Mouse (Mus musculus) CH12.LX (cell line): ENCODE results near the gene Fam76b. TPM values are rescaled to one million over a fixed set of nuclear protein-coding genes. Genes with fewer than 3 reads are reported as not detected.

Source experiments
- DNase-seq: peaks from one replicate; pipeline ENCODE4 v3.0.0-alpha.2; 2013; ENCODE audit errors: extremely low read depth
- H3K27ac ChIP-seq: 2 replicates; pipeline ENCODE4 v1.5.1; 2012; ENCODE audit warnings: low read depth, mild to moderate bottlenecking, control low read depth, moderate library complexity; ENCODE audit not compliant: insufficient read depth
- H3K27me3 ChIP-seq: replicated peaks from 2 replicates; pipeline ENCODE3; 2012; ENCODE audit warnings: inconsistent platforms
- H3K36me3 ChIP-seq, 2 experiments: replicated peaks in 1 of 2; 2 replicates each; pipeline versions ENCODE3 to v1.6.1; 2012; ENCODE audit warnings: inconsistent platforms in 1 of 2, low read length in 1 of 2, mild to moderate bottlenecking in 1 of 2, mixed read lengths in 1 of 2, moderate library complexity in 1 of 2; ENCODE audit not compliant: control insufficient read depth in 1 of 2, insufficient read depth in 1 of 2
- H3K4me1 ChIP-seq, 2 experiments: 2 replicates each; pipeline ENCODE4 v1.6.1; 2012; ENCODE audit warnings: inconsistent platforms in 1 of 2, moderate library complexity in 1 of 2; ENCODE audit not compliant: insufficient read depth in 2 of 2, control insufficient read depth in 1 of 2
- H3K4me2 ChIP-seq: 2 replicates; pipeline ENCODE4 v1.6.1; 2012; ENCODE audit warnings: low read depth, mild to moderate bottlenecking, control low read depth; ENCODE audit not compliant: poor library complexity, insufficient read depth, severe bottlenecking
- H3K4me3 ChIP-seq, 3 experiments: fragments of 150-350 bp in 1 of 3; sonication (generic) in 1 of 3; replicated peaks in 1 of 3; 2 replicates each; pipeline versions ENCODE3 to v1.5.1; 2011 to 2012; ENCODE audit warnings: low read depth in 2 of 3, low read length in 2 of 3, mild to moderate bottlenecking in 2 of 3, moderate library complexity in 2 of 3, control low read depth in 1 of 3, improper control_type of control experiment in 1 of 3, inconsistent platforms in 1 of 3, mixed read lengths in 1 of 3; ENCODE audit not compliant: poor library complexity in 1 of 3
- H3K79me2 ChIP-seq: replicated peaks from 2 replicates; pipeline ENCODE4 v1.6.1; 2012; ENCODE audit warnings: mild to moderate bottlenecking, moderate library complexity; ENCODE audit not compliant: control insufficient read depth, poor library complexity, insufficient read depth, severe bottlenecking; ENCODE audit errors: extremely low read depth
- H3K9ac ChIP-seq: 2 replicates; pipeline ENCODE4 v1.6.1; 2012; ENCODE audit warnings: low read depth, mild to moderate bottlenecking, control low read depth, moderate library complexity; ENCODE audit not compliant: insufficient read depth
- H3K9me3 ChIP-seq: replicated peaks from 2 replicates; pipeline ENCODE3; 2012; ENCODE audit warnings: low read length, inconsistent platforms, mixed read lengths
- BHLHE40 ChIP-seq: IDR thresholded peaks from 2 replicates; pipeline ENCODE4 v1.6.1; 2011; ENCODE audit warnings: mild to moderate bottlenecking, low read depth, low read length, improper control_type of control experiment
- CHD1 ChIP-seq: IDR thresholded peaks from 2 replicates; pipeline ENCODE4 v1.6.1; 2012; ENCODE audit warnings: low read depth, low read length, improper control_type of control experiment, inconsistent platforms
- CTCF ChIP-seq, 2 experiments: IDR thresholded peaks in 1 of 2; conservative IDR thresholded peaks in 1 of 2; 2 replicates each; pipeline ENCODE4 v1.5.1; 2011 to 2012; ENCODE audit warnings: low read depth in 2 of 2, low read length in 2 of 2, improper control_type of control experiment in 1 of 2, inconsistent platforms in 1 of 2, mild to moderate bottlenecking in 1 of 2, moderate library complexity in 1 of 2
- GABPA ChIP-seq: IDR thresholded peaks from 2 replicates; pipeline ENCODE4 v1.6.1; 2012; ENCODE audit warnings: low read depth, low read length, improper control_type of control experiment, inconsistent platforms; ENCODE audit not compliant: insufficient replicate concordance
- HCFC1 ChIP-seq: IDR thresholded peaks from 2 replicates; pipeline ENCODE4 v1.6.1; 2012; ENCODE audit warnings: low read depth, mild to moderate bottlenecking, inconsistent platforms, low read length, improper control_type of control experiment
- IRF4 ChIP-seq: IDR thresholded peaks from 2 replicates; pipeline ENCODE4 v1.6.1; 2014; ENCODE audit warnings: low read depth, mild to moderate bottlenecking, inconsistent platforms, low read length, improper control_type of control experiment
- JUN ChIP-seq: IDR thresholded peaks from 2 replicates; pipeline ENCODE4 v1.6.1; 2011; ENCODE audit warnings: low read depth, mild to moderate bottlenecking, low read length, improper control_type of control experiment, moderate library complexity; ENCODE audit not compliant: insufficient read depth
- KAT2A ChIP-seq: IDR thresholded peaks from 2 replicates; pipeline ENCODE4 v1.6.1; 2012; ENCODE audit warnings: low read length, improper control_type of control experiment, inconsistent platforms; ENCODE audit not compliant: insufficient replicate concordance
- MAZ ChIP-seq: IDR thresholded peaks from 2 replicates; pipeline ENCODE4 v1.6.1; 2012; ENCODE audit warnings: low read depth, mild to moderate bottlenecking, inconsistent platforms, low read length, improper control_type of control experiment, moderate library complexity
- MXI1 ChIP-seq: IDR thresholded peaks from 2 replicates; pipeline ENCODE4 v1.6.1; 2011; ENCODE audit warnings: mild to moderate bottlenecking, low read depth, low read length, improper control_type of control experiment
- MYC ChIP-seq: IDR thresholded peaks from 2 replicates; pipeline ENCODE4 v1.6.1; 2011; ENCODE audit warnings: low read depth, mild to moderate bottlenecking, improper control_type of control experiment, low read length
- NELFE ChIP-seq: IDR thresholded peaks from 2 replicates; pipeline ENCODE4 v1.6.1; 2011; ENCODE audit warnings: low read depth, low read length, improper control_type of control experiment
- NRF1 ChIP-seq: IDR thresholded peaks from 2 replicates; pipeline ENCODE4 v1.6.1; 2014; ENCODE audit warnings: low read depth, mild to moderate bottlenecking, inconsistent platforms, low read length, improper control_type of control experiment, moderate library complexity
- PAX5 ChIP-seq: IDR thresholded peaks from 2 replicates; pipeline ENCODE4 v1.6.1; 2012; ENCODE audit warnings: low read length, inconsistent platforms, mixed read lengths
- POLR2A ChIP-seq: IDR thresholded peaks from 2 replicates; pipeline ENCODE4 v1.6.1; 2011; ENCODE audit warnings: low read depth, mild to moderate bottlenecking, improper control_type of control experiment, low read length
- POLR2AphosphoS2 ChIP-seq: IDR thresholded peaks from 2 replicates; pipeline ENCODE4 v1.6.1; 2011; ENCODE audit warnings: low read depth, low read length, improper control_type of control experiment
- RAD21 ChIP-seq: IDR thresholded peaks from 2 replicates; pipeline ENCODE4 v1.6.1; 2011; ENCODE audit warnings: low read depth, mild to moderate bottlenecking, low read length, improper control_type of control experiment, moderate library complexity
- RCOR1 ChIP-seq: conservative IDR thresholded peaks from 2 replicates; pipeline ENCODE4 v1.6.1; 2012; ENCODE audit warnings: low read depth, mild to moderate bottlenecking, inconsistent platforms, low read length, improper control_type of control experiment
- SIN3A ChIP-seq: IDR thresholded peaks from 2 replicates; pipeline ENCODE4 v1.6.1; 2012; ENCODE audit warnings: low read length, improper control_type of control experiment, inconsistent platforms
- SMC3 ChIP-seq: IDR thresholded peaks from 2 replicates; pipeline ENCODE4 v1.6.1; 2011; ENCODE audit warnings: low read depth, low read length, improper control_type of control experiment
- TCF12 ChIP-seq: IDR thresholded peaks from 2 replicates; pipeline ENCODE4 v1.6.1; 2014; ENCODE audit warnings: low read depth, mild to moderate bottlenecking, inconsistent platforms, low read length, improper control_type of control experiment
- USF1 ChIP-seq: IDR thresholded peaks from 2 replicates; pipeline ENCODE4 v1.6.1; 2014; ENCODE audit warnings: low read depth, mild to moderate bottlenecking, inconsistent platforms, low read length, improper control_type of control experiment
- ZC3H11A ChIP-seq: IDR thresholded peaks from 2 replicates; pipeline ENCODE4 v1.6.1; 2012; ENCODE audit warnings: low read depth, mild to moderate bottlenecking, inconsistent platforms, low read length, improper control_type of control experiment
- ZKSCAN1 ChIP-seq: IDR thresholded peaks from 2 replicates; pipeline ENCODE4 v1.6.1; 2012; ENCODE audit warnings: low read depth, inconsistent platforms, low read length, improper control_type of control experiment, borderline replicate concordance
- dilution Hi-C: fragments of 300-500 bp; cut with MboI; formaldehyde crosslinking; loops from 2 replicates; pipeline ENCODE4 v1.14.3; 2020; ENCODE audit warnings: low sequenced_read_pairs; ENCODE audit not compliant: extremely low pct_unique_long_range_greater_than_20kb, extremely low pct_ligation_motif_present
- in situ Hi-C: fragments of 300-500 bp; cut with MboI; formaldehyde crosslinking; loops from 3 replicates; pipeline ENCODE4 v1.14.3; 2019; ENCODE audit warnings: low sequenced_read_pairs, low pct_ligation_motif_present, low pct_unique_long_range_greater_than_20kb, mixed read lengths
- polyA plus RNA-seq: library from polyadenylated mRNA; unstranded; fragments of >175 nt; gene quantifications from 2 replicates; pipeline ENCODE4 v1.2.1, GENCODE M21; 2012; ENCODE audit warnings: low read depth; ENCODE audit not compliant: insufficient read length
- total RNA-seq, 2 experiments: library from RNA; depleted of rRNA; stranded (reverse); fragments of 300-350 nt in 1 of 2; fragments of >200 nt in 1 of 2; gene quantifications; 2 replicates each; pipeline ENCODE4 v1.2.3; 2012 to 2014

The Fam76b gene
- total and polyA plus RNA-seq, 3 experiments, result 12.6 to 36.2 (median 31.7) TPM

DNA sequence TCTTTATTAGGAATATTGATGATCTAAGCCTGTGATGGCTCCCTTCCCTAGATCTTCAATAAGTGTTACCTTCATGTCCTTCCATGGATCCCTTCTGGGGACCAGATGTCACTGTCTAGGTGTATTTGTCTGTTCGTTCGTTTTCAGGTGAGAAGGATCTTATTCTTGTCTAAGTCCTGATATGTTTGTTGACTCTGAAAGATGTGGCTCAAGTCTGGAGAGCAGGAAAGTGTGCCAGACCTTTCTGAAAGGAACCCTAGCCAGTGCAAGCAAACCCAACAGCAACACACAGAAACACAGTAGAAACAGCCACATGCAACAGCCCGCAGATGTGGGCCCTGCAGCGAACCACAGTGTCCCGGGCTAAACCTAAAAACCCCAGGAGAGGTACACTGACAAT is 61.5 kb downstream of the Fam76b start:
- H3K9ac ChIP-seq, result no peak overlapping the region
- in situ Hi-C loops, result loop anchor here (5.0 to 25.0 kb wide), 3 partner anchors 273 to 798 kb away; no protein-coding TSS in a partner anchor
- H3K36me3 ChIP-seq, result no peaks in the 10 kb centered on the region
- H3K27me3 ChIP-seq, result no peaks in the 10 kb centered on the region
- H3K4me1 ChIP-seq, result peaks cover 0 to 3% of the 10 kb centered on the region in 2 experiments; a peak in 2 of 4 replicates
- peaks cover 6% of the 10 kb centered on the region for H3K9me3 ChIP-seq
- H3K4me3 ChIP-seq, result no peak overlapping the region
- TF ChIP-seq POLR2A, result no peak
- no peak for TF ChIP-seq MXI1
- no peak for TF ChIP-seq HCFC1
- no peak for TF ChIP-seq BHLHE40
- no peak overlapping the region for H3K27ac ChIP-seq
- no peak for DNase-seq
- no peaks in the 10 kb centered on the region for H3K79me2 ChIP-seq
- no peak overlapping the region; the same call in 1 of the 2 replicates for H3K4me2 ChIP-seq
- dilution Hi-C loops, result no loop called here

DNA sequence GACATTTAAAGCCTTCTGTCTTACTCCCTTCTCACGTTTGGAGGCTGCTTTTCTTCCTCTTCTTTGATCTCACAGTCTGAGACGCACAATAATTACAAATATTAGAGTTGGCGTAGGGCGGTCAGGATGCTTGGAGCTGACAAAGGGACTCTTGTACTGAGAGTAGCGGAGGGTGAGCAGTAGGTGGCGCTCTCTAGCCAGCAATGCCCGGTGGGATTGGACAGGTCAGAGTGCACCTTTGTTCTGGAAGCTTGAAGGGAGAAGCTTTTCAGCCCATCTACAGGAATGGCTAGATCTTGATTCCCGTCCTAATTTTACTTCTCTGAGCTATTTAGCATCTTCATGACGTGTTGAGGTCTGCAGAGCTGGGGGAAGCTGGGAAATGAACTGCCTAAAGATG is 62.1 kb downstream of the Fam76b start:
- H3K9me3 ChIP-seq, result peaks cover 6% of the 10 kb centered on the region
- H3K36me3 ChIP-seq, result no peaks in the 10 kb centered on the region
- H3K4me2 ChIP-seq, result no peak overlapping the region; the same call in 1 of the 2 replicates
- peaks cover 0 to 8% of the 10 kb centered on the region in 2 experiments; a peak in 2 of 4 replicates for H3K4me1 ChIP-seq
- H3K4me3 ChIP-seq, result no peak overlapping the region
- dilution Hi-C loops, result no loop called here
- H3K79me2 ChIP-seq, result no peaks in the 10 kb centered on the region
- TF ChIP-seq RAD21 (peak; percentile 96), CHD1 (no peak), CTCF (conservative IDR thresholded peaks at IDR 0.05 in 1 of 2, IDR thresholded peaks at IDR 0.05 in 1 of 2; ENCODE audit: low read depth in 2 of 2, low read length in 2 of 2) (peak; percentile 77 to 91), SIN3A (no peak), NELFE (no peak), POLR2A (no peak), ZKSCAN1 (no peak), TCF12 (no peak), KAT2A (no peak), SMC3 (peak; percentile 90), ZC3H11A (peak; percentile 85)
- TF ChIP-seq, all 38 proteins: peak for 4
- Histone ChIP-seq H3K27me3 (no peaks in the 10 kb centered on the region), H3K9ac (no peak overlapping the region), H3K27ac (no peak overlapping the region)
- in situ Hi-C loops, result loop anchor here (5.0 to 25.0 kb wide), 3 partner anchors 273 to 798 kb away; no protein-coding TSS in a partner anchor
- DNase-seq, result peak; percentile 61

DNA sequence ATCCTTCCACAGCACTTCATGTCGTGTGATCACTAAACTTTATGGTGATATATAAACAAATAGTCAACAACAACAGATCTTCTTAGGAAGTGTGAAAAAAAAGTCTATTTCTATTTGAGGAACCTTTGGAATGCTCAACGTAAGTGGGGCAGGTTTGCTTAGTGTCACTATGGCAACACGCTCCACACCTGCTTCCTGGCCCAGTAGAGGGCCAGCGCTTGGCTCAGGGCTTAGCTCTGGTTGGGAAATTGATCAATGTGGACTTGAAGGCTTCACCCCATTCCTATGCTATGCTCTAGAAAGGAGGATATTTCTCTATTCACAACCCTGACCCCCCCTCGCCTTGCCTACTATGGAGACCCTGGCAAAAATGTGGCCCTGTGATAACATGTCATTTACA is 62.7 kb downstream of the Fam76b start:
- in situ Hi-C loops (loop anchor here (25.0 kb wide), 2 partner anchors 272 to 797 kb away; no protein-coding TSS in a partner anchor), dilution Hi-C loops (no loop called here)
- Histone ChIP-seq H3K9ac (no peak overlapping the region), H3K27me3 (no peaks in the 10 kb centered on the region), H3K4me3 (no peak overlapping the region), H3K4me2 (no peak overlapping the region), H3K79me2 (no peaks in the 10 kb centered on the region), H3K9me3 (peaks cover 6% of the 10 kb centered on the region), H3K4me1 (peaks cover 0 to 13% of the 10 kb centered on the region in 2 experiments; a peak in 2 of 4 replicates), H3K36me3 (no peaks in the 10 kb centered on the region), H3K27ac (no peak overlapping the region)
- TF ChIP-seq PAX5 (no peak), RCOR1 (no peak), USF1 (no peak), MXI1 (no peak), KAT2A (no peak), POLR2AphosphoS2 (no peak), MYC (no peak), JUN (no peak), NRF1 (no peak), IRF4 (no peak), GABPA (no peak), MAZ (no peak)
- DNase-seq, result no peak
